Mouse (Mus musculus) MEL (cell line): ENCODE results near the gene Pinlyp. TPM values are rescaled to one million over a fixed set of nuclear protein-coding genes. Genes with fewer than 3 reads are reported as not detected.

Source experiments
- DNase-seq: peaks from one replicate; pipeline ENCODE4 v3.0.0; 2011; ENCODE audit warnings: low read depth, low spot score
- H3K27ac ChIP-seq: 2 replicates; pipeline ENCODE4 v1.5.1; 2012; ENCODE audit warnings: low read depth, mild to moderate bottlenecking, control low read depth, low read length, moderate library complexity; ENCODE audit not compliant: control insufficient read depth
- H3K27me3 ChIP-seq, 2 experiments: fragments of 150-350 bp in 1 of 2; sonication (generic) in 1 of 2; 2 replicates each; pipeline ENCODE4 v1.6.1; 2012; ENCODE audit warnings: low read length in 2 of 2, mild to moderate bottlenecking in 2 of 2, improper control_type of control experiment in 1 of 2, moderate library complexity in 1 of 2; ENCODE audit not compliant: insufficient read depth in 2 of 2, control insufficient read depth in 1 of 2
- H3K36me3 ChIP-seq, 2 experiments: 2 replicates each; pipeline ENCODE4 v1.6.1; 2012 to 2014; ENCODE audit warnings: low read length in 2 of 2, improper control_type of control experiment in 1 of 2, inconsistent platforms in 1 of 2, mild to moderate bottlenecking in 1 of 2; ENCODE audit not compliant: insufficient read depth in 2 of 2, control insufficient read depth in 1 of 2
- H3K4me1 ChIP-seq, 2 experiments: fragments of 150-350 bp in 1 of 2; sonication (generic) in 1 of 2; 2 replicates each; pipeline ENCODE4 v1.6.1; 2012; ENCODE audit warnings: low read length in 2 of 2, improper control_type of control experiment in 1 of 2, mild to moderate bottlenecking in 1 of 2; ENCODE audit not compliant: insufficient read depth in 2 of 2, control insufficient read depth in 1 of 2
- H3K4me3 ChIP-seq, 2 experiments: fragments of 150-350 bp in 1 of 2; sonication (generic) in 1 of 2; 2 replicates each; pipeline ENCODE4 v1.5.1; 2012; ENCODE audit warnings: low read depth in 2 of 2, low read length in 2 of 2, mild to moderate bottlenecking in 2 of 2, moderate library complexity in 2 of 2, control low read depth in 1 of 2, improper control_type of control experiment in 1 of 2; ENCODE audit not compliant: control insufficient read depth in 1 of 2, insufficient read depth in 1 of 2
- H3K79me2 ChIP-seq: 2 replicates; pipeline ENCODE4 v1.6.1; 2012; ENCODE audit warnings: mild to moderate bottlenecking, low read length, moderate library complexity; ENCODE audit not compliant: control insufficient read depth, poor library complexity, insufficient read depth
- H3K9ac ChIP-seq: 2 replicates; pipeline ENCODE4 v1.6.1; 2012; ENCODE audit warnings: low read depth, mild to moderate bottlenecking, control low read depth, low read length, moderate library complexity; ENCODE audit not compliant: control insufficient read depth, poor library complexity, severe bottlenecking
- H3K9me3 ChIP-seq: fragments of 150-350 bp; sonication (generic); replicated peaks from 2 replicates; pipeline ENCODE4 v1.6.1; 2012; ENCODE audit warnings: mild to moderate bottlenecking, low read length, improper control_type of control experiment, moderate library complexity; ENCODE audit not compliant: insufficient read depth
- BHLHE40 ChIP-seq: IDR thresholded peaks from 2 replicates; pipeline ENCODE4 v1.6.1; 2012; ENCODE audit warnings: low read depth, mild to moderate bottlenecking, inconsistent platforms, low read length, improper control_type of control experiment, borderline replicate concordance
- CHD1 ChIP-seq: IDR thresholded peaks from 2 replicates; pipeline ENCODE4 v1.6.1; 2012; ENCODE audit warnings: low read depth, mild to moderate bottlenecking, inconsistent platforms, low read length, improper control_type of control experiment
- CTCF ChIP-seq, 3 experiments: IDR thresholded peaks in 2 of 3; conservative IDR thresholded peaks in 1 of 3; 2 replicates each; pipeline ENCODE4 v1.5.1; 2011 to 2012; ENCODE audit warnings: low read length in 3 of 3, low read depth in 2 of 3, mild to moderate bottlenecking in 2 of 3, improper control_type of control experiment in 1 of 3, inconsistent platforms in 1 of 3, mixed read lengths in 1 of 3, moderate library complexity in 1 of 3; ENCODE audit not compliant: control insufficient read depth in 1 of 3, insufficient read depth in 1 of 3, poor library complexity in 1 of 3, severe bottlenecking in 1 of 3
- E2F4 ChIP-seq: IDR thresholded peaks from 2 replicates; pipeline ENCODE4 v1.6.1; 2011; ENCODE audit warnings: low read depth, low read length, improper control_type of control experiment, borderline replicate concordance
- EP300 ChIP-seq, 2 experiments: IDR thresholded peaks; 2 replicates each; pipeline ENCODE4 v1.6.1; 2011; ENCODE audit warnings: improper control_type of control experiment in 2 of 2, low read length in 2 of 2, low read depth in 1 of 2, mild to moderate bottlenecking in 1 of 2
- GABPA ChIP-seq: IDR thresholded peaks from 2 replicates; pipeline ENCODE4 v1.6.1; 2012; ENCODE audit warnings: low read depth, mild to moderate bottlenecking, inconsistent platforms, low read length, improper control_type of control experiment, moderate library complexity
- GATA1 ChIP-seq: IDR thresholded peaks from 2 replicates; pipeline ENCODE4 v1.6.1; 2011; ENCODE audit warnings: low read depth, low read length, improper control_type of control experiment
- JUND ChIP-seq: IDR thresholded peaks from 2 replicates; pipeline ENCODE4 v1.6.1; 2011; ENCODE audit warnings: low read depth, mild to moderate bottlenecking, improper control_type of control experiment, low read length
- KAT2A ChIP-seq: conservative IDR thresholded peaks from 2 replicates; pipeline ENCODE4 v1.6.1; 2012; ENCODE audit warnings: low read depth, low read length, improper control_type of control experiment, inconsistent platforms
- MAFK ChIP-seq: IDR thresholded peaks from 2 replicates; pipeline ENCODE4 v1.6.1; 2011; ENCODE audit warnings: low read depth, mild to moderate bottlenecking, low read length, improper control_type of control experiment, borderline replicate concordance
- MAX ChIP-seq: IDR thresholded peaks from 2 replicates; pipeline ENCODE4 v1.6.1; 2011; ENCODE audit warnings: low read length, improper control_type of control experiment
- MAZ ChIP-seq: IDR thresholded peaks from 2 replicates; pipeline ENCODE4 v1.6.1; 2012; ENCODE audit warnings: low read depth, mild to moderate bottlenecking, inconsistent platforms, low read length, improper control_type of control experiment
- MEF2A ChIP-seq: IDR thresholded peaks from 2 replicates; pipeline ENCODE4 v1.6.1; 2014; ENCODE audit warnings: low read depth, mild to moderate bottlenecking, inconsistent platforms, low read length, improper control_type of control experiment; ENCODE audit not compliant: poor library complexity, insufficient replicate concordance, severe bottlenecking; ENCODE audit errors: extremely low read depth
- MXI1 ChIP-seq: IDR thresholded peaks from 2 replicates; pipeline ENCODE4 v1.6.1; 2011; ENCODE audit warnings: mild to moderate bottlenecking, low read depth, low read length, improper control_type of control experiment
- MYB ChIP-seq: IDR thresholded peaks from 2 replicates; pipeline ENCODE4 v1.6.1; 2011; ENCODE audit warnings: mild to moderate bottlenecking, low read depth, low read length, improper control_type of control experiment
- MYC ChIP-seq: IDR thresholded peaks from 2 replicates; pipeline ENCODE4 v1.6.1; 2011; ENCODE audit warnings: low read depth, mild to moderate bottlenecking, low read length, improper control_type of control experiment, moderate library complexity
- RAD21 ChIP-seq: IDR thresholded peaks from 2 replicates; pipeline ENCODE4 v1.6.1; 2011; ENCODE audit warnings: mild to moderate bottlenecking, low read depth, low read length, improper control_type of control experiment
- SIN3A ChIP-seq: IDR thresholded peaks from 2 replicates; pipeline ENCODE4 v1.6.1; 2012; ENCODE audit warnings: low read length, improper control_type of control experiment, inconsistent platforms
- SMC3 ChIP-seq: IDR thresholded peaks from 2 replicates; pipeline ENCODE4 v1.6.1; 2011; ENCODE audit warnings: low read depth, low read length, improper control_type of control experiment
- TAL1 ChIP-seq: IDR thresholded peaks from 2 replicates; pipeline ENCODE4 v1.6.1; 2012; ENCODE audit warnings: mild to moderate bottlenecking, inconsistent platforms, low read length, moderate library complexity, mixed read lengths
- TBP ChIP-seq: IDR thresholded peaks from 2 replicates; pipeline ENCODE4 v1.8.0; 2011; ENCODE audit warnings: low read depth, low read length, improper control_type of control experiment
- UBTF ChIP-seq: IDR thresholded peaks from 2 replicates; pipeline ENCODE4 v1.6.1; 2012; ENCODE audit warnings: low read depth, mild to moderate bottlenecking, inconsistent platforms, low read length, improper control_type of control experiment, moderate library complexity, borderline replicate concordance; ENCODE audit not compliant: insufficient read depth
- ZC3H11A ChIP-seq: IDR thresholded peaks from 2 replicates; pipeline ENCODE4 v1.6.1; 2012; ENCODE audit warnings: low read depth, mild to moderate bottlenecking, inconsistent platforms, low read length, improper control_type of control experiment
- ZMIZ1 ChIP-seq: IDR thresholded peaks from 2 replicates; pipeline ENCODE4 v1.6.1; 2012; ENCODE audit warnings: low read depth, mild to moderate bottlenecking, inconsistent platforms, low read length, improper control_type of control experiment, moderate library complexity
- polyA plus RNA-seq, 2 experiments: library from polyadenylated mRNA; stranded (reverse) in 1 of 2; unstranded in 1 of 2; fragments of >175 nt in 1 of 2; fragments of >200 nt in 1 of 2; gene quantifications; 2 replicates each; pipeline versions ENCODE4 v1.2.1 to v1.2.4; 2012; ENCODE audit warnings: low replicate concordance in 2 of 2, low read depth in 1 of 2; ENCODE audit not compliant: insufficient read length in 2 of 2, insufficient read depth in 1 of 2, missing spikeins in 1 of 2
- total RNA-seq: library from RNA; depleted of rRNA; stranded (reverse); fragments of 300-350 nt; gene quantifications from 2 replicates; pipeline ENCODE4 v1.2.3, GENCODE M21; 2012

The Pinlyp gene
- total and polyA plus RNA-seq, 3 experiments: not detected

DNA sequence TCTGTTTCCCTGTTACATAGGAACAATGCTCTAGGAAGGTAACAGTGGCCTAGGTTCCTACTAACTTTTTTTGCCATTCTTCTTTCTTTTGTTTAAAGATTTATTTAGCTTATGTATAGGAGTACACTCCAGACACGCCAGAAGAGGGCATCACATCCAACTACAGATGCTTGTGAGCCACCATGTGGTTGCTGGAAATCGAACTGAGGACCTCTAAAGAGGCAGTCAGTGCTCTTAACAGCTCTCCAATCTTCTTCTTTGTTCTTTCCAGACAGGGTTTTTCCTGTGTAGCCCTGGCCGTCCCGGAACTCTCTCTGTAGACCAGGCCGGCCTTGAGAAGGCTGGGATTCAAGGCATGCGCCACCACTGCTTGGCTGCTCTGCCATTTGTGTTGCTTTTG, 20.9 kb downstream of the Pinlyp start:
- Histone ChIP-seq H3K4me1 (peaks cover 2 to 19% of the 10 kb centered on the region in 2 experiments), H3K9ac (no peak overlapping the region), H3K79me2 (no peaks in the 10 kb centered on the region), H3K4me3 (no peak overlapping the region), H3K27me3 (peaks cover 0 to 2% of the 10 kb centered on the region in 2 experiments; a peak in 1 of 4 replicates)
- TF ChIP-seq SMC3 (peak; percentile 21; the same call in 1 of the 2 replicates), CTCF (IDR thresholded peaks at IDR 0.05 in 2 of 3, conservative IDR thresholded peaks at IDR 0.05 in 1 of 3; ENCODE audit: control insufficient read depth in 1 of 3, insufficient read depth in 1 of 3, low read depth in 2 of 3, low read length in 3 of 3, poor library complexity in 1 of 3, severe bottlenecking in 1 of 3) (peak in 1 of 3 experiments; percentile 48; a peak in 2 of 6 replicates), MEF2A (no peak), TBP (no peak)
- TF ChIP-seq, all 39 proteins: peak for 2
- DNase-seq: peak; percentile 24
- peaks cover 0 to 14% of the 10 kb centered on the region in 2 experiments; a peak in 2 of 4 replicates for H3K36me3 ChIP-seq
- no peak overlapping the region for H3K27ac ChIP-seq
- no peaks in the 10 kb centered on the region for H3K9me3 ChIP-seq

DNA sequence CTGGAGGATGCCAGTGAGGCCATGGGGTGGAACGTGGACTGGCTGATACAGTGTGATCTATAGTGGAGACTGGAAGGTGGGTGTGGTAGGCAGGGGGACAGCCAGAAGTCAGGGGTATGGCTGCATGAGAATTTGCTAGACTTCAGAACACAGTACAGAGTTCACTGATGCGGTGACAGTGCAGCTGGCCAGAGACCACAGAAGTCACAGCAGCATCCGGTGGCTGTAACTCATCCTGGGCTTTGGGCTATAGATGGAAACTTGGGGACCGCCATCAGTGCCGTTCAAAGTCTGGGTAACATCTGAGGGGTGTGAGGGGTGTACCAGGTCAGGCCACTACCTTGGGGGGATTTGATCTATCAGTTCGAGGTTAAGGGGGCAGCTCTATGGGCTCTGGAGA, 22.2 kb downstream of the Pinlyp start:
- Histone ChIP-seq H3K9ac (no peak overlapping the region), H3K4me1 (peaks cover 2 to 10% of the 10 kb centered on the region in 2 experiments; a peak in 3 of 4 replicates), H3K27me3 (peaks cover 0 to 2% of the 10 kb centered on the region in 2 experiments; a peak in 1 of 4 replicates), H3K9me3 (no peaks in the 10 kb centered on the region), H3K79me2 (no peaks in the 10 kb centered on the region), H3K27ac (no peak overlapping the region)
- TF ChIP-seq E2F4 (no peak), GABPA (no peak), EP300 (IDR thresholded peaks at IDR 0.05; ENCODE audit: low read depth in 1 of 2, low read length in 2 of 2) (no peak), RAD21 (no peak), GATA1 (no peak), MYC (no peak), UBTF (no peak)
- TF ChIP-seq, all 39 proteins: peak for 0
- no peak for DNase-seq
- H3K4me3 ChIP-seq: no peak overlapping the region
- peaks cover 0 to 6% of the 10 kb centered on the region in 2 experiments; a peak in 1 of 4 replicates for H3K36me3 ChIP-seq

DNA sequence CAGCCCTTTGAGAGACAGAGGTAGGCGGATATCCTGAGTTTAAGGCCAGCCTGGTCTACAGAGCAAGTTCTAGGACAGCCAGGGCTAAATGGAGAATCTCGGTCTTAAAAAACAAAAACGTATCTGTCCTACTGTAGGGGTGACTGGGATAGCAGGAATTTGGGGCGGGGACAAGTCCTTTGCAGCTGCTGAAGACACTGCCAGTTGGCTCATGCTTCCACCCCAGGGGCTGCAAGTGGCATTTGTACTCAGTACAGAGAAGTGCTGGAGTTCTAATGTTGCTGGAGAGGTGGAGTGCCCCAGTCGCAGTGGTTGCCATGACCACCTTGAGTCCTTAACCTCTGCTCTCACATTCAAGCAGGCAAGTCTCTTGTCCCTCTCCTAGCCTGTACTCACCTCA, 23.1 kb downstream of the Pinlyp start:
- DNase-seq: no peak
- H3K36me3 ChIP-seq: no peaks in the 10 kb centered on the region
- H3K9ac ChIP-seq: no peak overlapping the region
- H3K27ac ChIP-seq: no peak overlapping the region
- no peaks in the 10 kb centered on the region for H3K9me3 ChIP-seq
- H3K79me2 ChIP-seq: no peaks in the 10 kb centered on the region
- H3K4me1 ChIP-seq: 0 out of 4 replicates have a peak, but pooled peaks cover 0 to 2% of the 10 kb centered on the region in 2 experiments
- peaks cover 0 to 2% of the 10 kb centered on the region in 2 experiments; a peak in 1 of 4 replicates for H3K27me3 ChIP-seq
- no peak overlapping the region for H3K4me3 ChIP-seq
- no peak for TF ChIP-seq TAL1
- TF ChIP-seq GATA1: no peak
- TF ChIP-seq E2F4: no peak
- no peak for TF ChIP-seq SIN3A
- no peak for TF ChIP-seq MAFK
- no peak for TF ChIP-seq JUND
- TF ChIP-seq TBP: no peak
- no peak for TF ChIP-seq BHLHE40
- TF ChIP-seq ZC3H11A: no peak
- TF ChIP-seq CHD1: no peak
- TF ChIP-seq MYB: no peak
- no peak for TF ChIP-seq ZMIZ1
- no peak for TF ChIP-seq MYC
- no peak for TF ChIP-seq CTCF (IDR thresholded peaks at IDR 0.05 in 2 of 3, conservative IDR thresholded peaks at IDR 0.05 in 1 of 3; ENCODE audit: control insufficient read depth in 1 of 3, insufficient read depth in 1 of 3, low read depth in 2 of 3, low read length in 3 of 3, poor library complexity in 1 of 3, severe bottlenecking in 1 of 3)
- TF ChIP-seq MXI1: no peak
- no peak for TF ChIP-seq MAX
- TF ChIP-seq KAT2A: no peak
- no peak for TF ChIP-seq MAZ
